Mouse (Mus musculus) testis, postnatal 10 days (tissue): Measurements from ENCODE around the gene Gemin2.
"Not testable (repeated sequence)": the region's sequence is repeated elsewhere in the genome, so short reads cannot be mapped to it uniquely, and the experiment has no call there.

Source experiments
- DNase-seq: peaks from one replicate; pipeline ENCODE4 v3.0.0; 2021; ENCODE audit warnings: low spot score

The Gemin2 gene

DNA sequence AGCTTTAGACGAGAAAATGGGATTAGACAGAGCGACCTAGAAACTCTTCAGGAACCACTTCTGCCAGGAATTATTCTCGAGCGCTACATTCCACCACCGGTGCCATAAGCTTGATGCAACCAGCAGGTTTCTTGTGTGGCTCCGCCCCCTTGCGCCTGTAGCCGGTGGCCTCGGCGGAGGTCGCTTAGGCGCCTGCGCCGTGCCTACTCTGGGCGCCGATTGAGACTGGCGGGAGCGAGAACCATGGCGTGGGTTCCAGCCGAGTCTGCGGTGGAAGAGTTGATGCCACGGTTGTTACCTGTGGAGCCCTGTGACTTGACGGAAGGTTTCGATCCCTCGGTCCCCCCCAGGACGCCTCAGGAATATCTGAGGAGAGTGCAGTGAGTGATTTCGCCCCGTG, at the start of gene Gemin2:
Gene Gemin2, plus strand, starts transcription at position 160 of the 400 bp plus-strand sequence.
- DNase-seq = peak; percentile 94

GRCm38 (mm10) chr12:58964583-58964982, 48.6 kb upstream of the Gemin2 start:
- no peak for DNase-seq

DNA sequence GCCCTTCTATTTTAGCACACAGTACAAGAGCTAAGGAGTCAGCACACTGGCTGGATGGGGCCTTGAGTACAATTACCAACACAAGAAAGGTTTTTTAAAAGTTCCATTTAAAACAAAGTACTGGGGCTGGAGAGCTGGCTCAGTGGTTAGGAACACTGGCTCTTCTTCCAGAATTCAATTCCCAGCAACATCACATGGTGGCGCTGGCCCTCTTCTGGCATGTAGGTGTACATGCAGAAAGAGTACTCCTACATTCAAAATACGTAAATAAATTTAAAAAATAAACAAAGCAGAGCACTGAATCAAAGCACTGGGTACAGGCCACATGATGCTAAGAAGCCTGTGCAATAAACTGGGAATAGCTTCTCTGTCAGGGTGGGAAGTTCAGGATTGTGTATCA, 36.2 kb upstream of the Gemin2 start:
- DNase-seq = no peak

GRCm38 (mm10) chr12:58981178-58981661, 32.0 kb upstream of the Gemin2 start:
- not testable (repeated sequence) for DNase-seq

- no peak for DNase-seq
These were observed 27.4 kb upstream of the Gemin2 start for GRCm38 (mm10) chr12:58985766-58986165.

DNA sequence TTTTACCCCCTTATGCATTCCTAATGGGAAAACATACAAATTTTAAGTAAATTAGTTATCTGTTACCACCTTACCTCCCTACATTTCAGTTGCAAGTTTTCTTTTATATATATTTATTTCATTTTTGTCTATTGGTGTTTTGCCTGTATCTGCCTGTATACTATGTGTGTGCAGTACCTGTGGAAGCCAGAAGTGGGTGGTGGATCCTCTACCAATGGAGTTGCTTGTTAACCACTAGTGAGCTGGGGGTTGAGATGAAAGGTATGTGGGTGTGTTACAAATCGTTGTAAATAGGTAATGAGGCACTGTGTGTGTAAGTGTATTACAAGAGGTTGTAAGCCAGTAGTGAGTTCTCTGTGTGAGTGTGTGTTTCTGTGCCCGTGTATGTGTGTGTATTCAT, 2.7 kb upstream of the Gemin2 start:
- DNase-seq = no peak

- no peak for DNase-seq
These were observed 1.8 kb upstream of the Gemin2 start for GRCm38 (mm10) chr12:59011275-59011843.

DNA sequence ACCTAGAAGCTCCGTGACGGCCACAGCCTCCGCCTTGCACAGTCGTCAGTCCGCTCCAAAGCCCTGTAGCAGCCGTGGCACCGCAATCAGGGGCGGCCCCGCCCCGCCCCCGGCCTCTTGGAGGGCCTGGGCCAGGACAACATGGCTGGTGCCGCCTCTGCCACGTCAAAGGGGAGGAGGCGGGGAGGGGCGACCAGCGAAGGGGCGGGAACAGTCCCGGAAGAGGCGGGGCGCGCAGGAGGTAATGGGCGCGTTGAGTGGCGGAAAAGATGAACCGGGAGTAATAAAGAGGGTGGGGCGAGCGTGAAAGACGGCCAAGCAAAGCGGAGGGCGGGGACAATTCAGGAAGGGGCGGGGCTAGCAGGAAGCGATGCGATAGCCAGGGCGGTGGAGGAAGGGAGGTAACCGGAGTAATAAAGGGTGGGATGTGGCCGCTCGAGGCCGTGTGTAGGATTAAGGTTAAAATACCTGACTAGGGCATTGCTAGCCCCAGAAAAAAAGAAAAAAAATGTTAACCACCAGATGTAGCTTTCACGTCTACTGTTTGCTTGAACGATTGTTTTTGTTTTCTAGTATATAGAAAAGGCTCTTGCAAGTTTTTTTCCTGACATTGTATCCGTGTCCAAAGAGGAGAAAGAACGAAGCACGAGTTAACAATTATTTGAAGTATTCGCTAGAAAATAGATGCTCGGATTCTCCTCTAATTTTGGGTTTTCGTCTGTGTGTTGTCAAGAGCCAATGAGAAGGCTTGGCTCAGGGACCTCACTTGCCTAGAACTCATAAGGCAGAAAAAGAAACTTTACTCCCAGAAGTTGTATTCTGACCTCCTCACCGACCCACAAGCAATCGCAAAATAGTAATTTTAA, 1.1 kb upstream of the Gemin2 start, which contains the start of gene Sec23a:
Gene Sec23a, minus strand, starts transcription at position 174 of the 866 bp plus-strand sequence.
- peak; percentile 100 for DNase-seq

GRCm38 (mm10) chr12:59012710-59013091, 492 bp upstream of the Gemin2 start:
- DNase-seq = no peak

GRCm38 (mm10) chr12:59017970-59018369, 4.8 kb downstream of the Gemin2 start:
- DNase-seq = no peak

DNA sequence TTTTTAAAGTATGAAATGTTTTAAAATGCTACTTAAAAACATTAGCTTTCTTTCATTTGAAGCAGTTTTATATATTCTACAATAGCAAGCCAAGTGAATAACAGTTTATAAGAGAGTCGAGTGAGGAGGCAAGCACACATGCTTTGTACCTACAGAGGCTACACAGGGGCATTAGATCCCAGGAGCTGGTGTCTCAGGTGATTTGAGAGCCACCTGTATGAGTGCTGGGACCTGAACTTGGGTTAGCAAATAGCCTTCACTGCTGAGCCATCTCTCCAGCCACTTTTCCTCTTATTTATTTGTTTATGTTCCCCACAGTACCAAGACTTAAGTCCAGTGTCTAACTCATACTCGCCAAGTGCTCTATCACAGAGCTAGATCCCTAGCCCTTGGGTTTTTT, 6.7 kb downstream of the Gemin2 start:
- DNase-seq = no peak

GRCm38 (mm10) chr12:59021306-59021705, 8.1 kb downstream of the Gemin2 start:
- DNase-seq = no peak

- DNase-seq = no peak
These were observed 18.9 kb downstream of the Gemin2 start for GRCm38 (mm10) chr12:59032101-59032500.

GRCm38 (mm10) chr12:59039162-59039970, 26.2 kb downstream of the Gemin2 start:
- DNase-seq = no peak

- peak; percentile 70 for DNase-seq
These were observed 27.0 kb downstream of the Gemin2 start for GRCm38 (mm10) chr12:59039971-59040844.

- DNase-seq = no peak
These were observed 27.7 kb downstream of the Gemin2 start for GRCm38 (mm10) chr12:59040851-59041250.

- DNase-seq = no peak
These were observed 39.3 kb downstream of the Gemin2 start for GRCm38 (mm10) chr12:59052470-59052869.

DNA sequence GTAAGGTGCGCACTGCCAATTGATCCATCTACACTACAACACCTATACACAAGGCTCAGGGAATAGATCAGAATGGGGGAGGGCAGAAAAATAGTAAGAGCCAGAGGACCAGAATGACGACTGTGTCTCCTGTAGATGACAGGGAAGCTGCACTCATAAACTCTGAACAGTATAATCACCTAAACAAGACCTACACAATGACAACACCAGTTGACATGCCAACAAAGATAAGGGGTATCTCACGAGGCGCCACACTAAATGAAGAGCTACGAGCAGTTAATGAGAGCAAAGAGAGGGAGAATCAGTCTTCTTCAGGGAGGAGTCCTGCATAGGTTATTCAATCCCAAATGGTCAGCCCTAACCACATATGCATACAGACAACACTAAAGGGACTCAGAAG, 40.0 kb downstream of the Gemin2 start:
- no peak for DNase-seq

GRCm38 (mm10) chr12:59053976-59054375, 40.8 kb downstream of the Gemin2 start:
- no peak for DNase-seq

- no peak for DNase-seq
These were observed 42.1 kb downstream of the Gemin2 start for GRCm38 (mm10) chr12:59055196-59055850.

- DNase-seq = no peak
These were observed 43.0 kb downstream of the Gemin2 start for GRCm38 (mm10) chr12:59056222-59056621.
